22 mouse cellular contexts compared by ENCODE assay signal in genomic region chrX:52792861-52793260, GRCm38 (mm10). TPM values are rescaled to one million over a fixed set of nuclear protein-coding genes. Genes with fewer than 3 reads are reported as not detected.
DNase-seq lines count a peak whose midpoint lies in the region; ATAC-seq and TF ChIP-seq lines count a peak whose summit lies in the region.
"Had no signal": no experiment of that assay in that cellular context is flagged by ENCODE, and none has a peak within 500 bp of the region (broad histone marks: within the 10 kb centered on the region; RNA-seq: fewer than 3 reads in every experiment).

No protein-coding gene starts in this region.

- DNase-seq in lung, postnatal 0 days (ENCODE audit: low spot score): no peak
- DNase-seq in ES-CJ7 (ENCODE audit: low read depth, low spot score): peak; percentile 58
- DNase-seq in hindbrain, embryonic 14.5 days (ENCODE audit: low spot score): no peak
- no peak for DNase-seq in left cerebral cortex, postnatal 4 days
- DNase-seq: B cell, adult 2 months; cerebellum, adult 11 months; cerebellum, adult 9-10 months; cerebellum, postnatal 36 days; gastrocnemius, postnatal 10 days; kidney, postnatal 4 days; lung, adult 2 months; thymus, postnatal 4 days had no signal

- 32% methylated on average over 6 of the region's 6 CpGs for WGBS in intestine, embryonic 16.5 days
- WGBS in intestine, embryonic 15.5 days: 28% methylated on average over 6 of the region's 6 CpGs
- 19% methylated on average over 6 of the region's 6 CpGs for WGBS in lung, embryonic 15.5 days
- 38% methylated on average over 6 of the region's 6 CpGs for WGBS in lung, postnatal 0 days
- 39% methylated on average over 6 of the region's 6 CpGs for WGBS in hindbrain, embryonic 14.5 days

- H3K4me2 ChIP-seq in intestine, embryonic 16.5 days (ENCODE audit: low read depth, low read length): peak overlapping the region; percentile 9; the same call in 1 of the 2 replicates
- no peak overlapping the region; the same call in 1 of the 2 replicates for H3K4me2 ChIP-seq in intestine, embryonic 15.5 days (replicated peaks)
- H3K4me2 ChIP-seq in lung, embryonic 15.5 days: 0 out of 2 replicates have a peak overlapping the region, but pooled peaks have one; percentile 8
- H3K4me2 ChIP-seq in lung, postnatal 0 days (replicated peaks; ENCODE audit: low read depth, low read length): no peak overlapping the region
- 0 out of 2 replicates have a peak overlapping the region, but pooled peaks have one; percentile 6 for H3K4me2 ChIP-seq in hindbrain, embryonic 14.5 days (replicated peaks)
- H3K4me2 ChIP-seq: heart, embryonic 15.5 days had no signal

- H3K9ac ChIP-seq in intestine, embryonic 16.5 days (ENCODE audit: low read depth, low read length): no peak overlapping the region
- no peak overlapping the region for H3K9ac ChIP-seq in intestine, embryonic 15.5 days
- H3K9ac ChIP-seq in lung, embryonic 15.5 days: no peak overlapping the region
- no peak overlapping the region for H3K9ac ChIP-seq in lung, postnatal 0 days (replicated peaks; ENCODE audit: low read depth)
- H3K9ac ChIP-seq in hindbrain, embryonic 14.5 days: no peak overlapping the region
- H3K9ac ChIP-seq: forebrain, embryonic 13.5 days; heart, embryonic 15.5 days; liver, embryonic 14.5 days; neural tube, embryonic 12.5 days had no signal

- H3K27ac ChIP-seq in intestine, embryonic 16.5 days (ENCODE audit: low read length): peak overlapping the region; percentile 28; the same call in 1 of the 2 replicates
- H3K27ac ChIP-seq in intestine, embryonic 15.5 days: no peak overlapping the region
- no peak overlapping the region for H3K27ac ChIP-seq in lung, embryonic 15.5 days
- H3K27ac ChIP-seq in lung, postnatal 0 days (ENCODE audit: low read length): no peak overlapping the region
- H3K27ac ChIP-seq in hindbrain, embryonic 14.5 days: no peak overlapping the region
- H3K27ac ChIP-seq: forebrain, embryonic 13.5 days; heart, embryonic 15.5 days; liver, embryonic 14.5 days; neural tube, embryonic 12.5 days had no signal

- no peak for ATAC-seq in intestine, embryonic 16.5 days
- ATAC-seq in intestine, embryonic 15.5 days: no peak
- no peak for ATAC-seq in lung, embryonic 15.5 days (ENCODE audit: borderline replicate concordance, extremely low read depth, low FRiP score, low TSS enrichment)
- ATAC-seq in lung, postnatal 0 days: no peak
- ATAC-seq in hindbrain, embryonic 14.5 days (ENCODE audit: low FRiP score): no peak
- ATAC-seq: forebrain, embryonic 13.5 days; inflammation-experienced regulatory T-cells, adult 6 months had no signal

- intact Hi-C loops in left cerebral cortex, postnatal 4 days (cut with DNase I): no loop called here

- no peaks in the 10 kb centered on the region for H3K36me3 ChIP-seq in intestine, embryonic 16.5 days (ENCODE audit: control insufficient read depth, insufficient read depth, low read length)
- no peaks in the 10 kb centered on the region for H3K36me3 ChIP-seq in intestine, embryonic 15.5 days
- no peaks in the 10 kb centered on the region for H3K36me3 ChIP-seq in lung, embryonic 15.5 days
- H3K36me3 ChIP-seq in lung, postnatal 0 days (ENCODE audit: insufficient read depth, low read length): no peaks in the 10 kb centered on the region
- no peaks in the 10 kb centered on the region for H3K36me3 ChIP-seq in hindbrain, embryonic 14.5 days (replicated peaks; ENCODE audit: control insufficient read depth, insufficient read depth)
- H3K36me3 ChIP-seq: heart, embryonic 15.5 days; neural tube, embryonic 12.5 days had no signal

- no peaks in the 10 kb centered on the region for H3K4me1 ChIP-seq in intestine, embryonic 16.5 days (ENCODE audit: control insufficient read depth, insufficient read depth, low read length)
- 0 out of 2 replicates have a peak, but pooled peaks cover 2% of the 10 kb centered on the region for H3K4me1 ChIP-seq in intestine, embryonic 15.5 days (replicated peaks)
- no peaks in the 10 kb centered on the region for H3K4me1 ChIP-seq in lung, embryonic 15.5 days
- H3K4me1 ChIP-seq in lung, postnatal 0 days (ENCODE audit: insufficient read depth, low read depth, low read length): no peaks in the 10 kb centered on the region
- H3K4me1 ChIP-seq in hindbrain, embryonic 14.5 days (replicated peaks; ENCODE audit: control insufficient read depth, insufficient read depth, low read length): 0 out of 2 replicates have a peak, but pooled peaks cover 4% of the 10 kb centered on the region
- H3K4me1 ChIP-seq: forebrain, embryonic 13.5 days; heart, embryonic 15.5 days had no signal

- no peaks in the 10 kb centered on the region for H3K27me3 ChIP-seq in intestine, embryonic 16.5 days (replicated peaks; ENCODE audit: control insufficient read depth, insufficient read depth, low read length)
- H3K27me3 ChIP-seq in intestine, embryonic 15.5 days (replicated peaks): no peaks in the 10 kb centered on the region
- H3K27me3 ChIP-seq in lung, embryonic 15.5 days: no peaks in the 10 kb centered on the region
- no peaks in the 10 kb centered on the region for H3K27me3 ChIP-seq in lung, postnatal 0 days (replicated peaks; ENCODE audit: insufficient read depth, low read length)
- H3K27me3 ChIP-seq in hindbrain, embryonic 14.5 days (ENCODE audit: control insufficient read depth, insufficient read depth, low read length): no peaks in the 10 kb centered on the region
- H3K27me3 ChIP-seq: forebrain, embryonic 13.5 days; heart, embryonic 15.5 days; neural tube, embryonic 12.5 days had no signal

- TF ChIP-seq EP300 in lung, postnatal 0 days (IDR thresholded peaks at IDR 0.05): no peak

- no peaks in the 10 kb centered on the region for H3K9me3 ChIP-seq in intestine, embryonic 16.5 days (ENCODE audit: control insufficient read depth, low read length)
- H3K9me3 ChIP-seq in intestine, embryonic 15.5 days: no peaks in the 10 kb centered on the region
- no peaks in the 10 kb centered on the region for H3K9me3 ChIP-seq in lung, embryonic 15.5 days
- H3K9me3 ChIP-seq in lung, postnatal 0 days (ENCODE audit: low read length): no peaks in the 10 kb centered on the region
- no peaks in the 10 kb centered on the region for H3K9me3 ChIP-seq in hindbrain, embryonic 14.5 days (ENCODE audit: control insufficient read depth, low read length)
- H3K9me3 ChIP-seq: forebrain, embryonic 13.5 days; heart, embryonic 15.5 days; neural tube, embryonic 12.5 days had no signal

- H3K4me3 ChIP-seq in intestine, embryonic 16.5 days (ENCODE audit: low read length): no peak overlapping the region
- H3K4me3 ChIP-seq in intestine, embryonic 15.5 days (replicated peaks): no peak overlapping the region
- H3K4me3 ChIP-seq in lung, embryonic 15.5 days: no peak overlapping the region
- H3K4me3 ChIP-seq in lung, postnatal 0 days (ENCODE audit: low read depth, low read length): no peak overlapping the region
- no peak overlapping the region for H3K4me3 ChIP-seq in hindbrain, embryonic 14.5 days (replicated peaks; ENCODE audit: low read length)
- H3K4me3 ChIP-seq: forebrain, embryonic 13.5 days; heart, embryonic 15.5 days; myocyte; neural tube, embryonic 12.5 days had no signal

- no peak for TF ChIP-seq CTCF in lung, postnatal 0 days (IDR thresholded peaks at IDR 0.05)

RNA-seq across cellular contexts. Expression of gene Ccdc160, which starts 1.9 kb away (rescaled TPM):
- polyA plus RNA-seq in intestine, embryonic 16.5 days (2015; fragmentation: Nextera tagmentation; extraction: Ambion mirVana): 5.7 TPM in 2 replicates
- 4.3 and 4.6 TPM in 2 replicates for polyA plus RNA-seq in intestine, embryonic 15.5 days (2015; fragmentation: Nextera tagmentation; extraction: Ambion mirVana)
- 2.8 and 3.6 TPM in 2 replicates for polyA plus RNA-seq in lung, embryonic 15.5 days (2015; fragmentation: Nextera tagmentation; extraction: Ambion mirVana)
- polyA plus RNA-seq in lung, postnatal 0 days (2015; fragmentation: Nextera tagmentation; extraction: Ambion mirVana): 2.5 and 3.0 TPM in 2 replicates
- polyA plus RNA-seq in hindbrain, embryonic 14.5 days (2014; fragmentation: Nextera tagmentation; extraction: Ambion mirVana): 8.2 and 9.4 TPM in 2 replicates
- 1 to 10 TPM; 2.8 to 3.2 TPM for total RNA-seq in left cerebral cortex, postnatal 4 days (2021)
- total RNA-seq: megakaryocyte progenitor cell, adult 5-6 weeks had no signal
- polyA plus RNA-seq: inflammation-experienced regulatory T-cells, adult 6 months; myocyte had no signal

Comparison
In these comparisons a context has a peak if more than half of its experiments do, and no peak if none do; other contexts are left out.
1. H3K4me2 ChIP-seq: peak in intestine, embryonic 16.5 days (single experiment), lung, embryonic 15.5 days (single experiment) and hindbrain, embryonic 14.5 days (single experiment); none in intestine, embryonic 15.5 days (single experiment) and lung, postnatal 0 days (single experiment).